Mouse (Mus musculus): ENCODE results near the gene Fbxl8. TPM values are rescaled to one million over a fixed set of nuclear protein-coding genes. Genes with fewer than 3 reads are reported as not detected.

Gene Fbxl8
- 6.1 and 10.2 TPM in 2 replicates for polyA plus RNA-seq (2012)

DNA sequence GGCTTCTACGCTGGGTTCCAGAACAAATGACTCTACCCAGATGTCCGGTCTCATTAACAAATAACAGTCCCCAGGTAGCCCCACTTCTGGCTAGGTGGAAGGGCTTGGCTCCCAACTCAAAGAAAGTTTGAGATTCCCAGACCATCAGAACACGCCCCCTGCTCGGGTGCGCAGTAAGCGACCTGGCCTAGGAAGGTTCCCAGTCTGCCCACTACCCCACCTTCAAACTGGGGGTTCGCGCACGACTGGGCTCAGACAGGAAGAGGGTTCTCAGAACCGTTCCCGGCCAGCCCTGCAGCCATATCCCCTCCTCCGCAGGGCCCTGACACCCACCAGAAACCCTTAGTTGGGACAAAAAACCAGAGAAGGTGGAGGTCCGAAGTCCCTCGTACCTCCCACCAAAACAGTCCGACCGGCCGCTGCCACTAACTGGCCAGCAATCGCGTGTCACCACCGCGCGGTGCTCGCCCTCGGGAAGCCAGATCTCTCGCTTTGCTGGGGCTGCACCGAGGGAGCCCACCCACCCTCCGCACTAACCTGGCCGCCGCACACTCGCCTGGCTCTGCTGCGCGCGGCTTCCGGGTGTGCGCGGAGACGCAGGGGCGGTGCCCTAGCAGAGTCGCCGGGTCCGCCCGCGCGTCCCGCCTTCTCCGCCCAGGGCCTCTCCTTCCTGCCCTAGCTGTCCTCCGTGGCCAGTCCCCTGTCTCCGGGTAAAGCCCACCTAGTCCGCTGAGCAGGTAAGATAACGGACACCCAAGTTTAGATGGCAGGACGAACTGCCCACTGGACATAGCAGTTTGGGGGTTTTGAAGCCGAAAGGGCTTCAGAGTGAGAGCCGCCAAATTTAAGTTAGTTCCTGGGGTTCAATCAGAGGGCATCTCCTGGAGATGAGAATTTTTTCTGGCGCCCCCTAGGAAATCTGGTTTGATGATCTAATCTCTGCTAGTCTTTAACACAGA, at the start of gene Fbxl8, which contains the start of gene Tradd:
Gene Fbxl8 (plus strand): TSS at position 625 of the 959 bp plus-strand sequence.
Gene Tradd (minus strand): TSS at position 586 of the 959 bp plus-strand sequence.

DNA sequence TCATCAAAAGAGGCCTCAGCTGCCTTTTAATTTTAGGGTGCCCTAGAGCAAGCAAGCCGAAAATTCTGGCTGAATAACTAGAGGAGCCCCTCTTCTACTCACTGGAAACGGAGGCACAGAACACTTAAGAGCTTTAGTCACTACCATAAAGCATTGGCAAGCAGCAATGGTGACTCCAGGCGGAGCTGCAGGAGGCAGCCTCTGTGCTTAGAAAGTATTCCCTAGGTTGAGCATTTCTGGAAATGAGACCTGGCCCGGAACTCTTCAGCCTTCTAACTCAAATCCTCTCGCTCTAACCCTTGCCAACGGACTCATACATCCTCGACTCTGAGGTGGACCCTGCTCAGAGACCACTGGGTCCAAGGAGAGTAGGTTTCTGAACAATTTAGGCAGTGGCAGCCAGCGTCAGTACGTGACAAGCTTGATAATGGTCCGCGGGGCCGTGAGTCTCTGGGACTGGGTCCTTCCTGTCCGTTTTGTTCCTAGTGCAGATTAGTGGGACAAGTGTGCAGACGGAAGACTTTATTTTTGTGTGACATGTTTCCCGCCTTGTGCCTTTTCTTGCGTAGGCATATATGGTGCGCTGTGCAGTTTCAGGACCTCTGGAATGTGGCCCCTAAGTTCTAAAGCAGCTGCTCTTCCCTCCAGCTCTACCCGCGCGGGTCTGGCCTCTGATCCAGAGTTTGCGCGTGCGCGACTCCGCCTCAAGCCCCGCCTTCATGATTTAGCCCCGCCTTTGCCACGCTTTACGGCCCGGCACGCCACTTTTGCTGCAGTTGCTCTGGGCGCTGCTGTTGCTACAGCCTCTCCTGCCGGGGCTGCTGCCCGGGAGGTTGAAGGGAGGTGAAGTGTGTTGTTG, 39.8 kb upstream of the Fbxl8 start, which contains the start of gene D230025D16Rik:
Gene D230025D16Rik (plus strand): TSS at position 733 of the 859 bp plus-strand sequence.

DNA sequence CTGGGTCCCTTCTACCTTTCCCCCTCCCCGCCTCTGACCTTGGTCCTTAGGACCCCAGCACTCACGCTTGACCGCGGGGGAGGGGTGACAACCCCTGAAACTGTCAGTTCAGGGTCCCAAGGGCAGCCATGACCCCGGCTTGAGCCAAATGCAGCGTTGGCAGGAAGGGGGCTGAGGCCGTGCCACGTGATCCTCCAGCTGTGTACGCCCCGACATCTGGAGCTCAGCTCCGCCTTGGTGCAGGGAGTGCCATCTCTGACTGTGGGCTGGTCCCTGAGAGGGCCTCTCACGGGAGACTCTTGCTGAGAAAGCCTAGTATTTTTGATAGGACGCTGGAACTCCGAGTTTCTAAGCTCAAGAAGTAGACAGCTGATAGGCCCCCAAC, 9.5 kb upstream of the Fbxl8 start, which contains the start of gene B3gnt9:
Gene B3gnt9 (minus strand): TSS at position 188 of the 385 bp plus-strand sequence.

DNA sequence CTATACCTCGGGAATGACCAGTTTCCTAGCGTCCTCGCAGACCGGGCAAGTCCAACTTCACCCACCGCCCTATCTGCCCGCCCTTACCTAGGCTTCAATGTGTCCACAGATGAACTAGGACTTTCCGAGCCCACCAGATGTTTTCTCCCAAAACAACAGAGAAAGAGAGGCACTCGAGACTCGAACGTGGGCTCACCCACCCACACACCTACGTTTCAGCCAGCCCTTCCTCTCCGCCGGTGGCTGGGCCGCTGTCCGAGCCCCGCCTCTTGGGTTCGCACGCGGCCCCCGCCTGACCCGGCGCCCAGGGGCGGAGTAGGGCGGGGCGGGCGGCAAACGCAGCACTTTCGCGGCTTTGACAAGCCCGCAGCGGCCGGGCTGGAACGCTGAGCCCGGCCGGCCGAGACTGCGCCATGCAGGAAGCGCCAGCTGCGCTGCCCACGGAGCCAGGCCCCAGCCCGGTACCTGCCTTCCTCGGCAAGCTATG, 5.1 kb downstream of the Fbxl8 start, which contains the start of gene Hsf4:
Gene Hsf4 (plus strand): TSS at position 341 of the 487 bp plus-strand sequence.

DNA sequence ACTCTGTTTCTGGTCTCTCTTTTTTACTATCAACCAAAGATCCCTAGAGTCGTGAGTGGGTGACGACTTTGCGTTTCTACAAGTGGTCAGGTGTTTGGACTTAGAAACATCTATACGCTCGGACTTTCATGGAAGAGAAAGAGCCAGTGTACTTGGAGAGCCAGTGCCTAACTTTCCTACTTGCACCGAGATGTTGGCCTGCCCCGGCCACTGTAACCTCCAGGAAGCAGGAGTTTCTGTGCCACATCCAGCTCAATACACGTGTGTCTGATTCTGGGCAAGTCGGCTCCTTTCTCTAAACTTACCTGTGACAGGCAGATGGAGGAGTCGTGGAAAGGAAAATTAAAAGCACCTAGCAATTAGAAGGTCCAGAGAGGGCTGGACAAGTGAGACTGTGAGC, 11.4 kb downstream of the Fbxl8 start, which contains the start of gene Nol3:
Gene Nol3 (plus strand): TSS at position 301 of the 400 bp plus-strand sequence.

DNA sequence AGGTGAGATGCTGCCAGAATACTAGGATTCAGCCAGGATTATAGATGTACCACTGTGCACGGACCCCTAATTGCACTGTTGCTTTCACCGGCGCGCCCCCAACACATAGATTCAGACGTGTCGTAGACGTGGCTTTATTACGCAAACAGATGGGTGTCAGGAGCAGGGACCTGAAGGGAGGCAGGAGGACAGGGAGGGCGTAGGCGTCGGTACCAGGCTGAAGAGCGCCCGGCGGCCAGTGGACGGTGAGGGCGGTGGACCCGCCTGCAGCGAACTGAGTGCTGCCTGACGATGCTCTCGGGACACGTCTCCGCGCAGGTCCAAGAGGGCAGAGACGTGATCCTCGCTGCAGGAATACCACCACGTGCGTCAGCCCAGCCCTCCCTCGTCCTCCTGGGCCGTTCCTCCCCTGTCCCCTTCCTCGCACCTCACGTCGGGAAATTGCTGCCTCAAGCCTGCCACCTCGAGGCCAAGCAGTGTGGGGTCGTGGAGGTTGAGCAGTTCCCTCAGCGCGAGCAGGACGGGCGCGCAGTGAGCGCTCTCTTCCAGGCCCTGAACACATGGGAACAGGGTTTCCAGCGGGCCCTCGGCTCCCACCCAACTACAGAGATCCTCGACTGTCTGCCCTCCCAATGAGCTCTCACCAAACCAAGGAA, 25.5 kb downstream of the Fbxl8 start, which contains the start of gene 4931428F04Rik:
Gene 4931428F04Rik (minus strand): TSS at position 60 of the 656 bp plus-strand sequence.

DNA sequence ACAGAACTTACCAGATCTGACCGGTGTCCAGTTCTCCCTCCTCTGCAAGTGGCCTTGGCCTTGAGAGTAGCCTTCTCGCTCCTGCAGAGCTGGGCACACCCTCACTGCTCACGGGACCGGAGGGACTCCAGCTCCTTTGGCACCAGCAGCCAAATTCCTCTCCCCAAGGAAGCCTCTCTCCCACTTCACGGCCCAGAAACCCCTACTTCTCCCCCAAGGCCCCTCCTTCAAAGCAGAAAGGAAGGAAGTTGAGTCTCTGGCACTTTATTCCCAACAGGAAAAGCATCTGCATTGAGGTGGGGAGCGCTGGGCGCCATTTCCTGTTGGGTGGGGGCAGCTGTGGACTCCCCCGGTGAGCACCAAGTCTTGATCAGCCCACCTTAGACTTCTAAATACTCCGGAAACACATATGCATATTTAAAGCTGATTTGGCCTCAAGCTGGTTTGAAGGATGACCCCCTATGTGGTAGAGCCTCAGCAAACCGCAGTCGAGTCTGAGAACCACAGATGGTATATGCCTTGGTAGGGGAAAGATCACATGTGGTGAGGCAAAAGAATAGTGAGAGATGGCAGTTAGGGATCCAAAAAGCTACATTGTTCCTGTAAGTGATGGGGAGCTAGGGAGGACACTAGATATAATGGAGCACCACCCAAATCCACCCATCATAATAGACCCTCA, 31.6 kb downstream of the Fbxl8 start, which contains the start of gene Exoc3l:
Gene Exoc3l (minus strand): TSS at position 207 of the 679 bp plus-strand sequence.

DNA sequence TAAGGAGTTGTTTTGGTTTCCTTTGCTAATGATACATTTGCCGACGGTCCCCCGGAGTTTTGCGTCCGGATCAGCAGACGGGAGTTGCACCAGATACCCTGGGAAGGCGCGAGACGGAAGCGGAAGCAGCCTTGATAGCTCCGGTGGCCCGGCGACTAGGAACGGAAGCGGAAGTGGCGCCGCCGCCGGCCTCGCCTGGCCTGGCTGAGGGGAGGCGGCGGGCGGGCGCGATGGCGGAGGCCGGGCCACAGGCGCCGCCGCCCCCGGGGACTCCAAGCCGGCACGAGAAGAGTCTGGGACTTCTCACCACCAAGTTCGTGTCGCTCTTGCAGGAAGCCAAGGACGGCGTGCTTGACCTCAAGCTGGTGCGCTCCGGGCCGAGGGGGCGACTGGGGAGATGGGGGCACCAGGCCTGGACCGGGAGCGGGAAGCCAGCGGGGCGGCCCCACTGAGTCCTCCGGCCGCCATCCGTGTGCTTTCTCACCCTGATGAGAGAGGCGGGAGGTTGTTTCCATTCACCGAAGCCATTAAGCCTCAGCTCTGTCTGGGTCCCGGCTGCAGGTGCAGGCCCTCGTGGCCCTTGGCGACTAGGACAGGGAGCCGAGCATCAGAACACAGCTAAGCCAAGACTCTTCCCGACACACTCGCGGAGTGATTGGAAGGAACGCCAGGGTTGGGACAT, 33.2 kb downstream of the Fbxl8 start, which contains the start of gene E2f4:
Gene E2f4 (plus strand): TSS at position 153 of the 682 bp plus-strand sequence.

DNA sequence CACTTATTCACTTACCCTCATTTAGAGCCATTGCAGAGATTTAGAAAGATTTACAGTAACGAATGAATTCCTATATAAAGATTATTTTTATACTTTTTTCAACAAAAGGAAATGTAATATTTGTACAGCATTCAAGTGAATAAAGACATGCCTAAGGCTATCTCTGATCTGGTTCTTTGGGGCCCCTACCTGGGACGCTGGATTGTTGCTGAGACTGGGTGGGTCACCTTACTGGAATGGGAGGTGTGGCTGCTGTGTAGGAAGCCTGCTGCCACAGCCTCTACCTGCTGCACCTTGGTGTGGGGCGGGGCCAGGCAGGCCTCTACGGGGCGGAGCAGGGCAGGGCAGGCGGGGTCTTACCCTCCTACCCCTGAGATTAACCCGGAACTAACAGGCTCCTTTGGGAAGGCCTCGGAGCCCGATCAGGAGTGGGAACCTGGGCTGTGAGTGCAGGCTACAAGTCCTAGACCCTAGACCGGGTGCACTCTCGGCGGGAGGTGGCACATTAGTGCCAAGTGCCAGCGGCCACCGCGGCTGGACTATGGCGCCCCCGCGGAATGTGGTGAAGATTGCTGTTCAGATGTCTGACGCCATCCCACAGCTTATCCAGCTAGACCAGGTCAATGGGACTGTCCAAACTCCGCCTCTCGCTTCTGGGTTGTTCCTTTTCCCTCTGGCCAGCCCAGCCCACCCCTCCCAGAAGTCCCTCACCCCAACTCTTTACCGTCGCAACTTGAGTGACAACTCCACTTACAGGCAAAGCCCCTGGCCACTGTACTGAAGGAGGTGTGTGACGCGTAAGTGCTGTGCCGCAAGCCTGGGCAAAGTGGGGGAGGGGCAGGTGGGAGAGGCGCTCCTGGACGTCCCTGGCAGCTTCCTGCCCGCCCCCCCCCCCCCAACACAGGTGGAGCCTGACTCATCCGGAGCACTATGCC, 41.0 kb downstream of the Fbxl8 start, which contains the start of gene Elmo3:
Gene Elmo3 (plus strand): TSS at position 391 of the 935 bp plus-strand sequence.

Other genes starting within 250 kb of the Fbxl8 start
- not detected in 2 replicates for gene Ces3a, start 216.0 kb upstream of the Fbxl8 start, polyA plus RNA-seq (2012)
- gene Ces3b, start 180.9 kb upstream of the Fbxl8 start, polyA plus RNA-seq (2012): not detected in 2 replicates
- gene Ces4a, start 132.8 kb upstream of the Fbxl8 start, polyA plus RNA-seq (2012): not detected in 2 replicates
- 37.9 and 39.6 TPM in 2 replicates for gene Cbfb, start 94.0 kb upstream of the Fbxl8 start, polyA plus RNA-seq (2012)
- 5.9 and 6.6 TPM in 2 replicates for gene D230025D16Rik, start 39.5 kb upstream of the Fbxl8 start, polyA plus RNA-seq (2012)
- 2.3 and 3.5 TPM in 2 replicates for gene B3gnt9, start 9.5 kb upstream of the Fbxl8 start, polyA plus RNA-seq (2012)
- 29.0 and 32.2 TPM in 2 replicates for gene Tradd, start within 50 bp of the Fbxl8 start, polyA plus RNA-seq (2012)
- gene Hsf4, start 5.2 kb downstream of the Fbxl8 start, polyA plus RNA-seq (2012): 0.05 and 0.12 TPM in 2 replicates
- 0.22 TPM in 1 of 2 replicates, not detected in the other for gene Nol3, start 11.5 kb downstream of the Fbxl8 start, polyA plus RNA-seq (2012)
- 3.8 and 4.6 TPM in 2 replicates for gene 4931428F04Rik, start 25.2 kb downstream of the Fbxl8 start, polyA plus RNA-seq (2012)
- gene Exoc3l, start 31.5 kb downstream of the Fbxl8 start, polyA plus RNA-seq (2012): 5.4 and 6.5 TPM in 2 replicates
- gene E2f4, start 33.0 kb downstream of the Fbxl8 start, polyA plus RNA-seq (2012): 60.7 and 71.9 TPM in 2 replicates
- 1.5 and 2.0 TPM in 2 replicates for gene Elmo3, start 41.0 kb downstream of the Fbxl8 start, polyA plus RNA-seq (2012)
- gene Lrrc29, start 61.6 kb downstream of the Fbxl8 start, polyA plus RNA-seq (2012): 1.2 and 1.3 TPM in 2 replicates
- gene Tmem208, start 61.7 kb downstream of the Fbxl8 start, polyA plus RNA-seq (2012): 23.7 and 24.6 TPM in 2 replicates
- 23.7 and 27.7 TPM in 2 replicates for gene Fhod1, start 83.3 kb downstream of the Fbxl8 start, polyA plus RNA-seq (2012)
- gene Slc9a5, start 84.2 kb downstream of the Fbxl8 start, polyA plus RNA-seq (2012): 2.1 and 2.9 TPM in 2 replicates
- gene Plekhg4, start 108.6 kb downstream of the Fbxl8 start, polyA plus RNA-seq (2012): 0.06 and 0.10 TPM in 2 replicates
- gene Kctd19, start 148.9 kb downstream of the Fbxl8 start, polyA plus RNA-seq (2012): not detected in 2 replicates
- gene Lrrc36, start 148.9 kb downstream of the Fbxl8 start, polyA plus RNA-seq (2012): 0.42 and 0.69 TPM in 2 replicates
- gene Tppp3, start 206.9 kb downstream of the Fbxl8 start, polyA plus RNA-seq (2012): 1.6 and 2.3 TPM in 2 replicates
- 15.9 and 23.7 TPM in 2 replicates for gene Zdhhc1, start 232.3 kb downstream of the Fbxl8 start, polyA plus RNA-seq (2012)

Data from megakaryocyte-erythroid progenitor cell, adult 5 weeks (primary cell).